ENCODE assay signal across 9 mouse cellular contexts in genomic region chr6:83427512-83427911, GRCm38 (mm10). TPM values are rescaled to one million over a fixed set of nuclear protein-coding genes. Genes with fewer than 3 reads are reported as not detected.
DNase-seq lines count a peak whose midpoint lies in the region; ATAC-seq and TF ChIP-seq lines count a peak whose summit lies in the region.
"Had no signal": no experiment of that assay in that cellular context is flagged by ENCODE, and none has a peak within 500 bp of the region (broad histone marks: within the 10 kb centered on the region; RNA-seq: fewer than 3 reads in every experiment).

No protein-coding gene starts in this region.

- H3K4me1 ChIP-seq in kidney, adult 2 months (ENCODE audit: control insufficient read depth, insufficient read depth, low read length): peaks cover 30% of the 10 kb centered on the region
- H3K4me1 ChIP-seq in embryonic facial prominence, embryonic 13.5 days: peaks cover 73% of the 10 kb centered on the region
- H3K4me1 ChIP-seq in forebrain, embryonic 16.5 days (replicated peaks; ENCODE audit: control insufficient read depth, insufficient read depth, low read length): peaks cover 51% of the 10 kb centered on the region
- H3K4me1 ChIP-seq in neural tube, embryonic 13.5 days (replicated peaks): peaks cover 89% of the 10 kb centered on the region

- no peak for ATAC-seq in embryonic facial prominence, embryonic 13.5 days (ENCODE audit: insufficient number of reproducible peaks, insufficient read depth, low FRiP score, low TSS enrichment, low read depth)
- ATAC-seq in forebrain, embryonic 16.5 days: peak; percentile 27
- ATAC-seq in neural tube, embryonic 13.5 days (ENCODE audit: low read depth): peak; percentile 8; the same call in 1 of the 2 replicates

- no peaks in the 10 kb centered on the region for H3K36me3 ChIP-seq in kidney, adult 2 months (ENCODE audit: control insufficient read depth, insufficient read depth, low read length)
- peaks cover 40% of the 10 kb centered on the region for H3K36me3 ChIP-seq in embryonic facial prominence, embryonic 13.5 days
- 0 out of 2 replicates have a peak, but pooled peaks cover 2% of the 10 kb centered on the region for H3K36me3 ChIP-seq in forebrain, embryonic 16.5 days (ENCODE audit: control insufficient read depth, insufficient read depth)
- H3K36me3 ChIP-seq in neural tube, embryonic 13.5 days: peaks cover 18% of the 10 kb centered on the region; the same call in 1 of the 2 replicates

- no peak for DNase-seq in kidney, adult 2 months
- no peak for DNase-seq in kidney, adult 8-10 months
- no peak for DNase-seq in thymus, postnatal 36 days
- DNase-seq in gastrocnemius, adult 18-20 months (ENCODE audit: low spot score): no peak
- no peak for DNase-seq in adrenal gland, postnatal 25 days
- DNase-seq: kidney, adult 11 months had no signal

- no peaks in the 10 kb centered on the region for H3K9me3 ChIP-seq in embryonic facial prominence, embryonic 13.5 days
- no peaks in the 10 kb centered on the region for H3K9me3 ChIP-seq in forebrain, embryonic 16.5 days (ENCODE audit: control insufficient read depth, low read length)
- no peaks in the 10 kb centered on the region for H3K9me3 ChIP-seq in neural tube, embryonic 13.5 days

- 52% methylated on average over 6 of the region's 6 CpGs for WGBS in kidney, adult 2 months
- WGBS in embryonic facial prominence, embryonic 13.5 days: 45% methylated on average over 6 of the region's 6 CpGs
- 33% methylated on average over 6 of the region's 6 CpGs for WGBS in forebrain, embryonic 16.5 days
- WGBS in neural tube, embryonic 13.5 days: 39% methylated on average over 6 of the region's 6 CpGs

- H3K27me3 ChIP-seq in kidney, adult 2 months (replicated peaks; ENCODE audit: control insufficient read depth, insufficient read depth, low read length): no peaks in the 10 kb centered on the region
- no peaks in the 10 kb centered on the region for H3K27me3 ChIP-seq in embryonic facial prominence, embryonic 13.5 days
- H3K27me3 ChIP-seq in forebrain, embryonic 16.5 days (replicated peaks; ENCODE audit: control insufficient read depth, insufficient read depth, low read length): no peaks in the 10 kb centered on the region
- no peaks in the 10 kb centered on the region for H3K27me3 ChIP-seq in neural tube, embryonic 13.5 days

- no peak for TF ChIP-seq POLR2A in kidney, adult 2 months (IDR thresholded peaks at IDR 0.05; ENCODE audit: low read depth, low read length)

- H3K4me2 ChIP-seq in embryonic facial prominence, embryonic 13.5 days: 0 out of 2 replicates have a peak overlapping the region, but pooled peaks have one; percentile 3
- no peak overlapping the region for H3K4me2 ChIP-seq in forebrain, embryonic 16.5 days (ENCODE audit: low read length)
- 0 out of 2 replicates have a peak overlapping the region, but pooled peaks have one; percentile 18 for H3K4me2 ChIP-seq in neural tube, embryonic 13.5 days

- no peak for TF ChIP-seq CTCF in kidney, adult 2 months (conservative IDR thresholded peaks at IDR 0.05; ENCODE audit: insufficient read depth, insufficient read length, low read depth, low read length)

- H3K27ac ChIP-seq in kidney, adult 2 months (ENCODE audit: insufficient read depth, low read depth, low read length): peak overlapping the region; percentile 17
- peak overlapping the region; percentile 72 for H3K27ac ChIP-seq in embryonic facial prominence, embryonic 13.5 days
- peak overlapping the region; percentile 75 for H3K27ac ChIP-seq in forebrain, embryonic 16.5 days (ENCODE audit: low read length)
- H3K27ac ChIP-seq in neural tube, embryonic 13.5 days (replicated peaks): peak overlapping the region; percentile 84

- no peak overlapping the region for H3K9ac ChIP-seq in embryonic facial prominence, embryonic 13.5 days
- H3K9ac ChIP-seq in forebrain, embryonic 16.5 days (replicated peaks; ENCODE audit: low read depth, low read length): no peak overlapping the region
- H3K9ac ChIP-seq in neural tube, embryonic 13.5 days: peak overlapping the region; percentile 34; the same call in 1 of the 2 replicates

- no peak overlapping the region for H3K4me3 ChIP-seq in kidney, adult 2 months (ENCODE audit: insufficient read depth, low read depth, low read length)
- no peak overlapping the region for H3K4me3 ChIP-seq in embryonic facial prominence, embryonic 13.5 days
- no peak overlapping the region for H3K4me3 ChIP-seq in forebrain, embryonic 16.5 days (replicated peaks; ENCODE audit: low read length)
- no peak overlapping the region for H3K4me3 ChIP-seq in neural tube, embryonic 13.5 days

RNA-seq across cellular contexts. Expression of gene Tet3, which starts 31.4 kb away (rescaled TPM):
- polyA plus RNA-seq in kidney, adult 2 months (2012; rRNA removed): 7.1 and 8.0 TPM in 2 replicates
- 47.0 and 59.6 TPM in 2 replicates for polyA plus RNA-seq in embryonic facial prominence, embryonic 13.5 days (2015; fragmentation: Nextera tagmentation; extraction: Ambion mirVana)
- 60.9 and 64.3 TPM in 2 replicates for polyA plus RNA-seq in forebrain, embryonic 16.5 days (2015; fragmentation: Nextera tagmentation; extraction: Ambion mirVana)
- 79.0 and 79.2 TPM in 2 replicates for polyA plus RNA-seq in neural tube, embryonic 13.5 days (2015; fragmentation: Nextera tagmentation; extraction: Ambion mirVana)
- 10 to 100 TPM; 10.9 to 13.4 TPM for total RNA-seq in gastrocnemius, adult 18-20 months (2021)
- 38.5 and 52.6 TPM in 2 replicates for total RNA-seq in adrenal gland, postnatal 25 days (2021)

Comparison
In these comparisons a context has a peak if more than half of its experiments do, and no peak if none do; other contexts are left out.
1. H3K27ac ChIP-seq: peak in every context shown above with its lines; median percentile 84 in neural tube, embryonic 13.5 days; 75 in forebrain, embryonic 16.5 days; 72 in embryonic facial prominence, embryonic 13.5 days; 17 in kidney, adult 2 months.